Mouse (Mus musculus): ENCODE results near the gene Gm8297. TPM values are rescaled to one million over a fixed set of nuclear protein-coding genes. Genes with fewer than 3 reads are reported as not detected.
"Not testable (repeated sequence)": the region's sequence is repeated elsewhere in the genome, so short reads cannot be mapped to it uniquely, and the experiment has no call there.

The Gm8297 gene
- not detected in 2 replicates for polyA plus RNA-seq (2016; fragmentation: Nextera tagmentation; extraction: Ambion mirVana)

DNA sequence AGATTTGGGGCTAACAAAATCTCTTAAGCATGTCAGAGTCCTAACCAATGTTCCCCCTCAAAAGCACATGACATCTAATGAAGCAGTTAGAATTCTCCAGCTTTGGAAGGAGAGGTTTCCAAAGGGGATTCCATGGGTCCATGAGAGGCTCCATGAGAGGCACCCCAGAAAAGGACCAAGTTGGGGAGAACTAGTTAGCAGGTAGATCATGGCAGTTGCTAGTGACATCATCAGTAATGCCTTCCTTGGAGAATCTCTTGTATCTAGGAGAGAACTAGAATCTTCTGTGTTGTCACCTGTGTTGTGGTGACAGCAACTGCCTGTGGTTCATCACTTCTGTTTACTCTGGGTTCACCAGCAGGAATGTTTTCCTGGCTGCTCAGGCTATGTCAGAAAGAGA lies at the start of gene Gm8297:
Gm8297 (plus strand) TSS at position 301 of the 400 bp plus-strand sequence.
- not testable (repeated sequence) for H3K4me3 ChIP-seq; H3K36me3 ChIP-seq (replicated peaks); H3K27me3 ChIP-seq (replicated peaks; ENCODE audit: low read depth, poor library complexity, severe bottlenecking); H3K27ac ChIP-seq (replicated peaks); H3K4me1 ChIP-seq; DNase-seq (ENCODE audit: low spot score); H3K9me3 ChIP-seq

DNA sequence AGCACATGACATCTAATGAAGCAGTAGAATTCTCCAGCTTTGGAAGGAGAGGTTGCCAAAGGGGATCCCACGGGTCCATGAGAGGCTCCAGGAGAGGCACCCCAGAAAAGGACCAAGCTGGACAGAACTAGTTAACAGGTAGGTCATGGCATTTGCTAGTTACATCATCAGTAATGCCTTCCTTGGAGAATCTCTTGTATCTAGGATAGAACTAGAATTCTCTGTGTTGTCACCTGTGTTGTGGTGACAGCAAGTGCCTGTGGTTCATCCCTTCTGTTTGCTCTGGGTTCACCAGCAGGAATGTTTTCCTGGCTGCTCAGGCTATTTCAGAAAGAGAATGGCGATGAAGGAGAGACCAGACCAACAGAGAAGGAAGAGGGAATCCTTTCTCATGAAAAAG lies 31.9 kb downstream of the Gm8297 start, which contains the start of gene Gm3298:
Gm3298 (plus strand) TSS at position 301 of the 400 bp plus-strand sequence.
- not testable (repeated sequence) for H3K27ac ChIP-seq (replicated peaks); H3K9me3 ChIP-seq; H3K27me3 ChIP-seq (replicated peaks; ENCODE audit: low read depth, poor library complexity, severe bottlenecking); DNase-seq (ENCODE audit: low spot score); H3K4me1 ChIP-seq; H3K36me3 ChIP-seq (replicated peaks); H3K4me3 ChIP-seq
- 79% methylated on average over 1 of the region's 2 CpGs for WGBS

Other genes with a start within 250 kb of the Gm8297 start
- not detected in 2 replicates for gene Gm9602, start 207.6 kb upstream of the Gm8297 start, polyA plus RNA-seq (2016; fragmentation: Nextera tagmentation; extraction: Ambion mirVana)
- gene Gm3269, start 145.8 kb upstream of the Gm8297 start, polyA plus RNA-seq (2016; fragmentation: Nextera tagmentation; extraction: Ambion mirVana): not detected in 2 replicates
- gene Gm3264, start 128.4 kb upstream of the Gm8297 start, polyA plus RNA-seq (2016; fragmentation: Nextera tagmentation; extraction: Ambion mirVana): 1.0 TPM in 2 replicates
- not detected in 2 replicates for gene Gm3278, start 91.5 kb upstream of the Gm8297 start, polyA plus RNA-seq (2016; fragmentation: Nextera tagmentation; extraction: Ambion mirVana)
- 1.0 TPM in 1 of 2 replicates, not detected in the other for gene Gm3298, start 32.0 kb downstream of the Gm8297 start, polyA plus RNA-seq (2016; fragmentation: Nextera tagmentation; extraction: Ambion mirVana)
- not detected in 2 replicates for gene 4930555G01Rik, start 66.7 kb downstream of the Gm8297 start, polyA plus RNA-seq (2016; fragmentation: Nextera tagmentation; extraction: Ambion mirVana)
- 1.8 and 1.9 TPM in 2 replicates for gene Gm8281, start 87.1 kb downstream of the Gm8297 start, polyA plus RNA-seq (2016; fragmentation: Nextera tagmentation; extraction: Ambion mirVana)
- gene Gm8279, start 147.6 kb downstream of the Gm8297 start, polyA plus RNA-seq (2016; fragmentation: Nextera tagmentation; extraction: Ambion mirVana): not detected in 2 replicates
- not detected in 2 replicates for gene Gm3317, start 180.6 kb downstream of the Gm8297 start, polyA plus RNA-seq (2016; fragmentation: Nextera tagmentation; extraction: Ambion mirVana)
- not detected in 2 replicates for gene Gm8271, start 201.9 kb downstream of the Gm8297 start, polyA plus RNA-seq (2016; fragmentation: Nextera tagmentation; extraction: Ambion mirVana)